Mouse (Mus musculus): ENCODE results near the gene Zbtb20. TPM values are rescaled to one million over a fixed set of nuclear protein-coding genes. Genes with fewer than 3 reads are reported as not detected.
A peak's percentile ranks its signal among the peaks of the same experiment; 100 is the strongest.

Zbtb20 gene
- polyA plus RNA-seq, 1 experiment from 2014 or later: 47.6 TPM

- no peaks in the 10 kb centered on the region for H3K27me3 ChIP-seq
- H3K9me3 ChIP-seq (replicated peaks): no peaks in the 10 kb centered on the region
- H3K27ac ChIP-seq: peak overlapping the region; percentile 80
- no peaks in the 10 kb centered on the region for H3K36me3 ChIP-seq
- H3K9ac ChIP-seq: no peak overlapping the region
- 64% methylated on average over 4 of the region's 4 CpGs for WGBS
- no peak for ATAC-seq (replicated peaks; ENCODE audit: insufficient number of reproducible peaks, insufficient read depth, low FRiP score, low read depth)
- H3K4me3 ChIP-seq: no peak overlapping the region
- H3K4me1 ChIP-seq (replicated peaks): peaks cover 69% of the 10 kb centered on the region
- no peak overlapping the region for H3K4me2 ChIP-seq
Observed at GRCm38 (mm10) chr16:43579111-43579510, 703.4 kb downstream of the Zbtb20 start.

- Histone ChIP-seq H3K9ac (no peak overlapping the region), H3K27me3 (no peaks in the 10 kb centered on the region), H3K27ac (no peak overlapping the region), H3K4me2 (no peak overlapping the region), H3K4me1 (replicated peaks) (peaks cover 59% of the 10 kb centered on the region), H3K36me3 (no peaks in the 10 kb centered on the region), H3K9me3 (replicated peaks) (no peaks in the 10 kb centered on the region), H3K4me3 (no peak overlapping the region)
- no peak for ATAC-seq (replicated peaks; ENCODE audit: insufficient number of reproducible peaks, insufficient read depth, low FRiP score, low read depth)
- 85% methylated on average over 6 of the region's 6 CpGs for WGBS
Observed at GRCm38 (mm10) chr16:43580321-43580822, 704.7 kb downstream of the Zbtb20 start.

GRCm38 (mm10) chr16:43581551-43581950 lies 705.9 kb downstream of the Zbtb20 start:
- peaks cover 51% of the 10 kb centered on the region for H3K4me1 ChIP-seq (replicated peaks)
- no peak for ATAC-seq (replicated peaks; ENCODE audit: insufficient number of reproducible peaks, insufficient read depth, low FRiP score, low read depth)

GRCm38 (mm10) chr16:43586859-43587429 lies 711.3 kb downstream of the Zbtb20 start:
- Histone ChIP-seq H3K4me2 (no peak overlapping the region), H3K36me3 (no peaks in the 10 kb centered on the region), H3K9me3 (replicated peaks) (no peaks in the 10 kb centered on the region), H3K27me3 (no peaks in the 10 kb centered on the region), H3K4me1 (replicated peaks) (peaks cover 28% of the 10 kb centered on the region), H3K4me3 (no peak overlapping the region), H3K27ac (no peak overlapping the region), H3K9ac (no peak overlapping the region)
- ATAC-seq (replicated peaks; ENCODE audit: insufficient number of reproducible peaks, insufficient read depth, low FRiP score, low read depth): no peak
- 89% methylated on average over 4 of the region's 4 CpGs for WGBS

More at GRCm38 (mm10) chr16:43581551-43581950, 705.9 kb downstream of the Zbtb20 start:
- no peak overlapping the region for H3K4me2 ChIP-seq
- H3K9ac ChIP-seq: no peak overlapping the region
- no peaks in the 10 kb centered on the region for H3K36me3 ChIP-seq
- no peaks in the 10 kb centered on the region for H3K9me3 ChIP-seq (replicated peaks)
- no peaks in the 10 kb centered on the region for H3K27me3 ChIP-seq
- WGBS: 83% methylated on average over 4 of the region's 4 CpGs
- H3K27ac ChIP-seq: no peak overlapping the region
- H3K4me3 ChIP-seq: no peak overlapping the region

- Histone ChIP-seq H3K9me3 (replicated peaks) (no peaks in the 10 kb centered on the region), H3K9ac (no peak overlapping the region), H3K4me3 (no peak overlapping the region), H3K27me3 (no peaks in the 10 kb centered on the region), H3K4me1 (replicated peaks) (peaks cover 9% of the 10 kb centered on the region; the same call in 1 of the 2 replicates), H3K27ac (0 out of 2 replicates have a peak overlapping the region, but pooled peaks have one; percentile 6), H3K36me3 (no peaks in the 10 kb centered on the region), H3K4me2 (no peak overlapping the region)
- no peak for ATAC-seq (replicated peaks; ENCODE audit: insufficient number of reproducible peaks, insufficient read depth, low FRiP score, low read depth)
- WGBS: 70% methylated on average over 7 of the region's 7 CpGs
Observed at GRCm38 (mm10) chr16:43590704-43591493, 715.2 kb downstream of the Zbtb20 start.

GRCm38 (mm10) chr16:43592062-43592461 lies 716.4 kb downstream of the Zbtb20 start:
- Histone ChIP-seq H3K4me2 (no peak overlapping the region), H3K27ac (0 out of 2 replicates have a peak overlapping the region, but pooled peaks have one; percentile 2), H3K9ac (no peak overlapping the region), H3K27me3 (no peaks in the 10 kb centered on the region), H3K4me1 (replicated peaks) (peaks cover 9% of the 10 kb centered on the region; the same call in 1 of the 2 replicates), H3K9me3 (replicated peaks) (no peaks in the 10 kb centered on the region), H3K4me3 (no peak overlapping the region), H3K36me3 (no peaks in the 10 kb centered on the region)
- no peak for ATAC-seq (replicated peaks; ENCODE audit: insufficient number of reproducible peaks, insufficient read depth, low FRiP score, low read depth)
- WGBS: 61% methylated on average over 5 of the region's 5 CpGs

- peak; percentile 35; the same call in 1 of the 2 replicates for ATAC-seq (replicated peaks; ENCODE audit: insufficient number of reproducible peaks, insufficient read depth, low FRiP score, low read depth)
- no peaks in the 10 kb centered on the region for H3K9me3 ChIP-seq (replicated peaks)
- 2% methylated on average over 1 of the region's 1 CpGs for WGBS
Observed at GRCm38 (mm10) chr16:43592801-43593200, 717.1 kb downstream of the Zbtb20 start.

GRCm38 (mm10) chr16:43597375-43598060 lies 721.8 kb downstream of the Zbtb20 start:
- no peaks in the 10 kb centered on the region for H3K27me3 ChIP-seq
- no peak overlapping the region for H3K9ac ChIP-seq
- no peak overlapping the region for H3K4me2 ChIP-seq
- H3K9me3 ChIP-seq (replicated peaks): no peaks in the 10 kb centered on the region
- ATAC-seq (replicated peaks; ENCODE audit: insufficient number of reproducible peaks, insufficient read depth, low FRiP score, low read depth): no peak
- H3K4me1 ChIP-seq (replicated peaks): no peaks in the 10 kb centered on the region
- no peak overlapping the region for H3K4me3 ChIP-seq
- no peak overlapping the region for H3K27ac ChIP-seq
- 37% methylated on average over 7 of the region's 7 CpGs for WGBS
- no peaks in the 10 kb centered on the region for H3K36me3 ChIP-seq

More at GRCm38 (mm10) chr16:43592801-43593200, 717.1 kb downstream of the Zbtb20 start:
- H3K9ac ChIP-seq: no peak overlapping the region
- H3K4me2 ChIP-seq: no peak overlapping the region
- no peaks in the 10 kb centered on the region for H3K36me3 ChIP-seq
- no peak overlapping the region for H3K4me3 ChIP-seq
- peaks cover 9% of the 10 kb centered on the region; the same call in 1 of the 2 replicates for H3K4me1 ChIP-seq (replicated peaks)
- H3K27me3 ChIP-seq: no peaks in the 10 kb centered on the region
- H3K27ac ChIP-seq: no peak overlapping the region

GRCm38 (mm10) chr16:43599707-43600106 lies 724.0 kb downstream of the Zbtb20 start:
- Histone ChIP-seq H3K36me3 (no peaks in the 10 kb centered on the region), H3K9me3 (replicated peaks) (no peaks in the 10 kb centered on the region), H3K9ac (no peak overlapping the region), H3K27me3 (no peaks in the 10 kb centered on the region), H3K4me3 (no peak overlapping the region), H3K27ac (no peak overlapping the region), H3K4me2 (no peak overlapping the region), H3K4me1 (replicated peaks) (peaks cover 2% of the 10 kb centered on the region)
- WGBS: 88% methylated on average over 2 of the region's 2 CpGs
- no peak for ATAC-seq (replicated peaks; ENCODE audit: insufficient number of reproducible peaks, insufficient read depth, low FRiP score, low read depth)

GRCm38 (mm10) chr16:43602573-43602972 lies 726.9 kb downstream of the Zbtb20 start:
- Histone ChIP-seq H3K36me3 (peaks cover 5% of the 10 kb centered on the region; the same call in 1 of the 2 replicates), H3K4me2 (no peak overlapping the region), H3K27me3 (no peaks in the 10 kb centered on the region), H3K4me1 (replicated peaks) (peaks cover 2% of the 10 kb centered on the region), H3K4me3 (no peak overlapping the region), H3K9me3 (replicated peaks) (no peaks in the 10 kb centered on the region), H3K9ac (no peak overlapping the region), H3K27ac (no peak overlapping the region)
- WGBS: 78% methylated on average over 4 of the region's 4 CpGs
- ATAC-seq (replicated peaks; ENCODE audit: insufficient number of reproducible peaks, insufficient read depth, low FRiP score, low read depth): no peak

- Histone ChIP-seq H3K36me3 (peaks cover 7% of the 10 kb centered on the region; the same call in 1 of the 2 replicates), H3K4me2 (no peak overlapping the region), H3K27me3 (no peaks in the 10 kb centered on the region), H3K9ac (no peak overlapping the region), H3K4me1 (replicated peaks) (peaks cover 2% of the 10 kb centered on the region), H3K4me3 (no peak overlapping the region), H3K9me3 (replicated peaks) (no peaks in the 10 kb centered on the region), H3K27ac (no peak overlapping the region)
- 34% methylated on average over 9 of the region's 9 CpGs for WGBS
- no peak for ATAC-seq (replicated peaks; ENCODE audit: insufficient number of reproducible peaks, insufficient read depth, low FRiP score, low read depth)
Observed at GRCm38 (mm10) chr16:43603591-43604141, 728.0 kb downstream of the Zbtb20 start.

All from heart, embryonic 15.5 days (tissue).